Mouse (Mus musculus) hindbrain, embryonic 11.5 days (tissue): ENCODE results near the gene Gm10277. TPM values are rescaled to one million over a fixed set of nuclear protein-coding genes. Genes with fewer than 3 reads are reported as not detected.

Source experiments
- ATAC-seq: fragments of 200-750 bp; cut with Nextera tagmentation; 2 replicates; pipeline ENCODE4 v1.8.0; 2017; ENCODE audit warnings: mild to moderate bottlenecking, moderate TSS enrichment, moderate library complexity; ENCODE audit not compliant: low FRiP score
- DNase-seq: peaks from one replicate; pipeline ENCODE4 v3.0.0-alpha.2; 2015; ENCODE audit warnings: low spot score
- H3K27ac ChIP-seq: fragments of 300-500 bp; sonication (generic); 2 replicates; pipeline ENCODE4 v1.5.1; 2014; ENCODE audit warnings: mild to moderate bottlenecking, low read depth, low read length
- H3K27me3 ChIP-seq: fragments of 300-500 bp; sonication (generic); 2 replicates; pipeline ENCODE4 v1.6.1; 2014; ENCODE audit warnings: mild to moderate bottlenecking, low read length, moderate library complexity, mixed read lengths; ENCODE audit not compliant: control insufficient read depth, insufficient read depth
- H3K36me3 ChIP-seq: fragments of 300-500 bp; sonication (generic); 2 replicates; pipeline ENCODE4 v1.6.1; 2014; ENCODE audit warnings: mild to moderate bottlenecking, low read length, moderate library complexity, mixed read lengths; ENCODE audit not compliant: control insufficient read depth, insufficient read depth
- H3K4me1 ChIP-seq: fragments of 300-500 bp; sonication (generic); replicated peaks from 2 replicates; pipeline ENCODE4 v1.6.1; 2014; ENCODE audit warnings: low read length, mixed read lengths; ENCODE audit not compliant: control insufficient read depth, insufficient read depth
- H3K4me2 ChIP-seq: fragments of 300-500 bp; sonication (generic); replicated peaks from 2 replicates; pipeline ENCODE4 v1.6.1; 2014; ENCODE audit warnings: mild to moderate bottlenecking, low read depth, low read length
- H3K4me3 ChIP-seq: fragments of 300-500 bp; sonication (generic); 2 replicates; pipeline ENCODE4 v1.5.1; 2014; ENCODE audit warnings: low read depth, low read length
- H3K9ac ChIP-seq: fragments of 300-500 bp; sonication (generic); 2 replicates; pipeline ENCODE4 v1.6.1; 2014; ENCODE audit warnings: low read depth, low read length
- H3K9me3 ChIP-seq: fragments of 300-500 bp; sonication (generic); 2 replicates; pipeline ENCODE4 v1.6.1; 2016; ENCODE audit warnings: low read length; ENCODE audit not compliant: control insufficient read depth
- WGBS: fragments of 180-500 bp; shearing (Covaris S2); extraction: QIAGEN DNeasy Blood & Tissue Kit; methylation state at CpG from one replicate; pipeline ENCODE4 v1.1.7; 2014; 5-methylcytosine and 5-hydroxymethylcytosine counted together
- polyA plus RNA-seq: library from polyadenylated mRNA; unstranded; fragments of >200 nt; fragmentation: Nextera tagmentation; extraction: Ambion mirVana; gene quantifications from 2 replicates; pipeline ENCODE4 v1.2.1, GENCODE M21; 2014

Gm10277 gene
- polyA plus RNA-seq, 1 experiment from 2014 or later: 0.96 TPM

GRCm38 (mm10) chr11:77783747-77784646, 3.5 kb downstream of the Gm10277 start:
- Histone ChIP-seq H3K36me3 (no peaks in the 10 kb centered on the region), H3K9ac (no peak overlapping the region), H3K4me2 (no peak overlapping the region), H3K4me1 (peaks cover 8% of the 10 kb centered on the region), H3K27me3 (no peaks in the 10 kb centered on the region), H3K9me3 (no peaks in the 10 kb centered on the region), H3K4me3 (no peak overlapping the region), H3K27ac (no peak overlapping the region)
- ATAC-seq (no peak), DNase-seq (no peak)
- WGBS: 56% methylated on average over 18 of the region's 18 CpGs

GRCm38 (mm10) chr11:77783211-77783746, 4.3 kb downstream of the Gm10277 start:
- Histone ChIP-seq H3K27ac (no peak overlapping the region), H3K4me2 (no peak overlapping the region), H3K9me3 (no peaks in the 10 kb centered on the region), H3K4me1 (peaks cover 8% of the 10 kb centered on the region), H3K9ac (no peak overlapping the region), H3K36me3 (no peaks in the 10 kb centered on the region), H3K27me3 (no peaks in the 10 kb centered on the region), H3K4me3 (no peak overlapping the region)
- ATAC-seq (no peak), DNase-seq (no peak)
- 63% methylated on average over 10 of the region's 10 CpGs for WGBS

GRCm38 (mm10) chr11:77782104-77782815, 5.3 kb downstream of the Gm10277 start:
- Histone ChIP-seq H3K36me3 (no peaks in the 10 kb centered on the region), H3K9ac (no peak overlapping the region), H3K4me1 (peaks cover 8% of the 10 kb centered on the region), H3K4me2 (no peak overlapping the region), H3K9me3 (no peaks in the 10 kb centered on the region), H3K27ac (no peak overlapping the region), H3K27me3 (no peaks in the 10 kb centered on the region), H3K4me3 (no peak overlapping the region)
- WGBS: 87% methylated on average over 7 of the region's 7 CpGs
- DNase-seq: no peak
- ATAC-seq: no peak

- 80% methylated on average over 7 of the region's 7 CpGs for whole genome bisulfite sequencing
- ATAC-seq (no peak), DNase-seq (no peak)
- Histone ChIP-seq H3K4me3 (no peak overlapping the region), H3K9ac (no peak overlapping the region), H3K4me1 (peaks cover 8% of the 10 kb centered on the region), H3K27ac (no peak overlapping the region), H3K4me2 (no peak overlapping the region), H3K9me3 (no peaks in the 10 kb centered on the region), H3K36me3 (no peaks in the 10 kb centered on the region), H3K27me3 (no peaks in the 10 kb centered on the region)
These were observed 6.5 kb downstream of the Gm10277 start for GRCm38 (mm10) chr11:77781088-77781487.

- H3K27ac ChIP-seq: no peak overlapping the region
- no peak overlapping the region for H3K4me2 ChIP-seq
- H3K4me1 ChIP-seq: peaks cover 2% of the 10 kb centered on the region; the same call in 1 of the 2 replicates
- WGBS: 58% methylated on average over 1 of the region's 1 CpGs
- no peak overlapping the region for H3K4me3 ChIP-seq
- H3K36me3 ChIP-seq: no peaks in the 10 kb centered on the region
- H3K9me3 ChIP-seq: no peaks in the 10 kb centered on the region
- H3K27me3 ChIP-seq: no peaks in the 10 kb centered on the region
- ATAC-seq (no peak), DNase-seq (no peak)
- no peak overlapping the region for H3K9ac ChIP-seq
These were observed 8.3 kb downstream of the Gm10277 start for GRCm38 (mm10) chr11:77779240-77779639.

GRCm38 (mm10) chr11:77777937-77778336, 9.6 kb downstream of the Gm10277 start:
- H3K4me3 ChIP-seq: no peak overlapping the region
- no peak for ATAC-seq
- no peaks in the 10 kb centered on the region for H3K4me1 ChIP-seq
- H3K9me3 ChIP-seq: no peaks in the 10 kb centered on the region
- H3K27ac ChIP-seq: no peak overlapping the region
- WGBS: 89% methylated on average over 17 of the region's 17 CpGs
- H3K9ac ChIP-seq: no peak overlapping the region
- H3K36me3 ChIP-seq: no peaks in the 10 kb centered on the region
- no peaks in the 10 kb centered on the region for H3K27me3 ChIP-seq
- no peak for DNase-seq
- no peak overlapping the region for H3K4me2 ChIP-seq

- no peak overlapping the region for H3K9ac ChIP-seq
- no peaks in the 10 kb centered on the region for H3K4me1 ChIP-seq
- no peak overlapping the region for H3K27ac ChIP-seq
- 92% methylated on average over 17 of the region's 17 CpGs for whole genome bisulfite sequencing
- no peak overlapping the region for H3K4me2 ChIP-seq
- H3K27me3 ChIP-seq: no peaks in the 10 kb centered on the region
- no peaks in the 10 kb centered on the region for H3K9me3 ChIP-seq
- ATAC-seq (no peak), DNase-seq (no peak)
- H3K36me3 ChIP-seq: no peaks in the 10 kb centered on the region
- no peak overlapping the region for H3K4me3 ChIP-seq
These were observed 10.1 kb downstream of the Gm10277 start for GRCm38 (mm10) chr11:77777436-77777835.

GRCm38 (mm10) chr11:77775701-77776400, 11.7 kb downstream of the Gm10277 start:
- H3K4me2 ChIP-seq: no peak overlapping the region
- ATAC-seq (no peak), DNase-seq (no peak)
- no peaks in the 10 kb centered on the region for H3K9me3 ChIP-seq
- H3K27me3 ChIP-seq: no peaks in the 10 kb centered on the region
- H3K36me3 ChIP-seq: no peaks in the 10 kb centered on the region
- no peak overlapping the region for H3K27ac ChIP-seq
- H3K4me1 ChIP-seq: 0 out of 2 replicates have a peak, but pooled peaks cover 2% of the 10 kb centered on the region
- no peak overlapping the region for H3K4me3 ChIP-seq
- WGBS: 67% methylated on average over 9 of the region's 9 CpGs
- H3K9ac ChIP-seq: no peak overlapping the region
